Comparison of ENCODE assay signal across 8 mouse cellular contexts in genomic region chr11:75656621-75657590, GRCm38 (mm10). TPM values are rescaled to one million over a fixed set of nuclear protein-coding genes. Genes with fewer than 3 reads are reported as not detected.
A peak's percentile ranks its signal among the peaks of the same experiment; 100 is the strongest.
DNase-seq lines count a peak whose midpoint lies in the region; ATAC-seq and TF ChIP-seq lines count a peak whose summit lies in the region.

No protein-coding gene starts in this region.

- H3K27ac ChIP-seq in heart, embryonic 10.5 days, result peak overlapping the region; percentile 96
- no peak overlapping the region for H3K27ac ChIP-seq in cortical plate, adult 2 months (ENCODE audit: insufficient read depth, low read length)
- H3K27ac ChIP-seq in hindbrain, postnatal 0 days, result no peak overlapping the region

- H3K4me1 ChIP-seq in heart, embryonic 10.5 days, result peaks cover 60% of the 10 kb centered on the region
- peaks cover 5% of the 10 kb centered on the region; the same call in 1 of the 2 replicates for H3K4me1 ChIP-seq in cortical plate, adult 2 months (ENCODE audit: control insufficient read depth, insufficient read depth, low read length)
- peaks cover 21% of the 10 kb centered on the region for H3K4me1 ChIP-seq in hindbrain, postnatal 0 days (ENCODE audit: insufficient read depth, low read length)

- 51% methylated on average over 19 of the region's 20 CpGs for WGBS in heart, embryonic 10.5 days
- 60% methylated on average over 20 of the region's 20 CpGs for WGBS in hindbrain, postnatal 0 days

- H3K4me2 ChIP-seq in hindbrain, postnatal 0 days (ENCODE audit: low read depth, low read length), result peak overlapping the region; percentile 88

- H3K36me3 ChIP-seq in heart, embryonic 10.5 days, result peaks cover 49% of the 10 kb centered on the region
- H3K36me3 ChIP-seq in hindbrain, postnatal 0 days (ENCODE audit: insufficient read depth, low read length), result no peaks in the 10 kb centered on the region

- peak overlapping the region; percentile 68 for H3K9ac ChIP-seq in hindbrain, postnatal 0 days (replicated peaks; ENCODE audit: low read length)

- no peaks in the 10 kb centered on the region for H3K9me3 ChIP-seq in heart, embryonic 10.5 days
- H3K9me3 ChIP-seq in hindbrain, postnatal 0 days (ENCODE audit: low read length), result no peaks in the 10 kb centered on the region

- intact Hi-C loops in heart, postnatal 14 days (cut with DNase I), result loop anchor here (2.0 kb wide), 1 partner anchor 22 kb away; the partner anchor contains the start of gene Crk
- intact Hi-C loops in gastrocnemius, postnatal 14 days (cut with DNase I; ENCODE audit: low total_unique reads), result no loop called here

- ATAC-seq in hindbrain, postnatal 0 days, result no peak

- TF ChIP-seq POLR2A in cortical plate, adult 2 months (IDR thresholded peaks at IDR 0.05; ENCODE audit: extremely low read depth, insufficient read depth, low read length), result no peak

- H3K27me3 ChIP-seq in heart, embryonic 10.5 days (ENCODE audit: insufficient read depth, poor library complexity, severe bottlenecking), result no peaks in the 10 kb centered on the region
- H3K27me3 ChIP-seq in hindbrain, postnatal 0 days (ENCODE audit: insufficient read depth, low read length), result no peaks in the 10 kb centered on the region

- no peak for TF ChIP-seq CTCF in cortical plate, adult 2 months (IDR thresholded peaks at IDR 0.05; ENCODE audit: extremely low read depth, insufficient read depth, low read length)
- TF ChIP-seq CTCF in hindbrain, postnatal 0 days (IDR thresholded peaks at IDR 0.05; ENCODE audit: low read depth), result no peak

- H3K4me3 ChIP-seq in heart, embryonic 10.5 days, result peak overlapping the region; percentile 84
- peak overlapping the region; percentile 64 for H3K4me3 ChIP-seq in cortical plate, adult 2 months (ENCODE audit: insufficient read depth, low read length)
- H3K4me3 ChIP-seq in hindbrain, postnatal 0 days (ENCODE audit: low read length), result peak overlapping the region; percentile 50

- DNase-seq in heart, embryonic 10.5 days (ENCODE audit: low spot score), result no peak
- DNase-seq in heart, postnatal 14 days, result no peak
- DNase-seq in hindbrain, postnatal 0 days (ENCODE audit: low spot score), result no peak
- DNase-seq in lung, postnatal 10 days, result peak; percentile 45
- DNase-seq in testis, postnatal 10 days (ENCODE audit: low spot score), result peak; percentile 43
- no peak for DNase-seq in layer of hippocampus, adult 9-11 months
- DNase-seq in gastrocnemius, postnatal 14 days, result no peak

RNA-seq across cellular contexts. Expression of gene Myo1c, which starts 6.6 kb away (rescaled TPM):
- 55.3 and 75.2 TPM in 2 replicates for polyA plus RNA-seq in heart, embryonic 10.5 days (2016; fragmentation: Nextera tagmentation; extraction: Ambion mirVana)
- 100 to 1,000 TPM; 136 to 143 TPM for total RNA-seq in heart, postnatal 14 days (2021)
- polyA plus RNA-seq in cortical plate, adult 2 months (2012; rRNA removed), result 17.7 and 19.0 TPM in 2 replicates
- total RNA-seq in hindbrain, postnatal 0 days (2014; rRNA removed), result 20.5 and 22.4 TPM in 2 replicates
- 9.3 and 9.5 TPM in 2 replicates for polyA plus RNA-seq in hindbrain, postnatal 0 days (2015; fragmentation: Nextera tagmentation; extraction: Ambion mirVana)
- total RNA-seq in gastrocnemius, postnatal 14 days (2021), result 10 to 100 TPM; 50.5 to 51.8 TPM

RNA-seq across cellular contexts. Expression of gene Crk, which starts 22.2 kb away (rescaled TPM):
- polyA plus RNA-seq in heart, embryonic 10.5 days (2016; fragmentation: Nextera tagmentation; extraction: Ambion mirVana), result 110 and 113 TPM in 2 replicates
- 10 to 100 TPM; 91.1 to 94.4 TPM for total RNA-seq in heart, postnatal 14 days (2021)
- 80.5 and 82.5 TPM in 2 replicates for polyA plus RNA-seq in cortical plate, adult 2 months (2012; rRNA removed)
- 83.3 and 111 TPM in 2 replicates for total RNA-seq in hindbrain, postnatal 0 days (2014; rRNA removed)
- 82.3 and 82.5 TPM in 2 replicates for polyA plus RNA-seq in hindbrain, postnatal 0 days (2015; fragmentation: Nextera tagmentation; extraction: Ambion mirVana)
- 10 to 100 TPM; 44.6 to 45.4 TPM for total RNA-seq in gastrocnemius, postnatal 14 days (2021)

RNA-seq across cellular contexts. Expression of gene Inpp5k, which starts 26.1 kb away (rescaled TPM):
- polyA plus RNA-seq in heart, embryonic 10.5 days (2016; fragmentation: Nextera tagmentation; extraction: Ambion mirVana), result 16.9 and 18.7 TPM in 2 replicates
- total RNA-seq in heart, postnatal 14 days (2021), result 10 to 100 TPM; 32.7 to 32.8 TPM
- polyA plus RNA-seq in cortical plate, adult 2 months (2012; rRNA removed), result 66.1 and 68.9 TPM in 2 replicates
- total RNA-seq in hindbrain, postnatal 0 days (2014; rRNA removed), result 52.1 and 53.2 TPM in 2 replicates
- 38.8 and 43.9 TPM in 2 replicates for polyA plus RNA-seq in hindbrain, postnatal 0 days (2015; fragmentation: Nextera tagmentation; extraction: Ambion mirVana)
- 10 to 100 TPM; 17.0 to 23.0 TPM for total RNA-seq in gastrocnemius, postnatal 14 days (2021)

Comparison
In these comparisons a context has a peak if more than half of its experiments do, and no peak if none do; other contexts are left out.
1. DNase-seq: peak in lung, postnatal 10 days (single experiment) and testis, postnatal 10 days (single experiment); none in heart, embryonic 10.5 days (single experiment), heart, postnatal 14 days (0 of 2), hindbrain, postnatal 0 days (single experiment), layer of hippocampus, adult 9-11 months (single experiment) and gastrocnemius, postnatal 14 days (single experiment).
2. Peak in every context shown above with its lines, with median percentiles within 50 percentile points of each other: H3K4me3 ChIP-seq.